Mouse (Mus musculus) heart, adult 2 months (tissue): ENCODE measurements around the gene Gm21677.
"Not testable (repeated sequence)": the region's sequence is repeated elsewhere in the genome, so short reads cannot be mapped to it uniquely, and the experiment has no call there.

Experiments used
- CTCF ChIP-seq: fragments of 200-600 bp; IDR thresholded peaks from 2 replicates; pipeline ENCODE4 v1.8.1; 2022; ENCODE audit warnings: antibody characterized with exemption, mild to moderate bottlenecking, moderate library complexity
- EP300 ChIP-seq: fragments of 200-500 bp; IDR thresholded peaks from 2 replicates; pipeline ENCODE4 v1.6.1; 2011; ENCODE audit warnings: low read depth, low read length, control low read depth; ENCODE audit not compliant: insufficient read depth

- not testable (repeated sequence) for TF ChIP-seq EP300, CTCF
Observed at GRCm38 (mm10) chrY:3345229-3345628, 39.0 kb upstream of the Gm21677 start, which contains the start of gene Gm21693.
